Mouse (Mus musculus): ENCODE measurements around the gene Lrrc9. TPM values are rescaled to one million over a fixed set of nuclear protein-coding genes. Genes with fewer than 3 reads are reported as not detected.

Lrrc9 gene
- total RNA-seq, 2 experiments from 2014 or later = 1.0 to 1.2 TPM

Small RNA genes lying within 50 kb of the gene (microRNA-seq; reads per million reads assigned to microRNA genes)
- gene Gm44392 = 0 reads per million in 2 experiments

Other genes with a start within 250 kb of the Lrrc9 start
- gene Rtn1, start 32.8 kb upstream of the Lrrc9 start, total RNA-seq (2021) = 1 to 10 TPM; 7.3 to 9.7 TPM
- 1 to 10 TPM; 4.0 to 4.1 TPM for gene Pcnx4, start 94.5 kb downstream of the Lrrc9 start, total RNA-seq (2021)
- gene Gm4756, start 207.8 kb downstream of the Lrrc9 start, total RNA-seq (2021) = not detected
- gene Dhrs7, start 223.0 kb downstream of the Lrrc9 start, total RNA-seq (2021) = 100 to 1,000 TPM in 1 of 2 experiments, 10 to 100 TPM in 1; 79.2 to 105 TPM